Mouse (Mus musculus): ENCODE results near the gene Sh3bgrl2. TPM values are rescaled to one million over a fixed set of nuclear protein-coding genes. Genes with fewer than 3 reads are reported as not detected.

Gene Sh3bgrl2
- polyA plus RNA-seq, 1 experiment, result 0.02 TPM

DNA sequence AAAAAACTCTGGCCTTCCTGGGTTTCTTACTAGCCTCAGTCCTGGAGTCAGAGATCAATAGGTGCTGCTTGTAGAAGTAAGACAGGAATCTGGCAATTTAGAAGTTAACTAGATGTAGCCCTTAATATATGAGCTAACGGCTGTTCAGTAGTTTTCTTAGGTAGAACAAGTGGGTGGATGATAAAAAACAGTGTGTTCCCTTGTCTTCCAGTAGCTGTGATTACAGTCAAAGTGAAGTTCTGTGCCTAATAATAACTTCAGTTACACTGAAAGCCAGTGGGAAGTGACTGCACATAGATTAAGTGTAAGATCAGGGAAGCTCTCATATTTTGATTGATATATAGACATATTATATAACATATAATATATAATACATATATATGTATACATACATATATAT is 60.0 kb downstream of the Sh3bgrl2 start:
- H3K27me3 ChIP-seq (ENCODE audit: control insufficient read depth), result no peaks in the 10 kb centered on the region
- no peaks in the 10 kb centered on the region for H3K36me3 ChIP-seq (ENCODE audit: control insufficient read depth)
- H3K4me3 ChIP-seq (replicated peaks), result no peak overlapping the region
- H3K9me3 ChIP-seq (ENCODE audit: control insufficient read depth, low read length), result no peaks in the 10 kb centered on the region
- TF ChIP-seq GATA1 (IDR thresholded peaks at IDR 0.05; ENCODE audit: low read length) (no peak), TAL1 (IDR thresholded peaks at IDR 0.05; ENCODE audit: low read length) (no peak)
- H3K4me1 ChIP-seq (ENCODE audit: control insufficient read depth), result no peaks in the 10 kb centered on the region

DNA sequence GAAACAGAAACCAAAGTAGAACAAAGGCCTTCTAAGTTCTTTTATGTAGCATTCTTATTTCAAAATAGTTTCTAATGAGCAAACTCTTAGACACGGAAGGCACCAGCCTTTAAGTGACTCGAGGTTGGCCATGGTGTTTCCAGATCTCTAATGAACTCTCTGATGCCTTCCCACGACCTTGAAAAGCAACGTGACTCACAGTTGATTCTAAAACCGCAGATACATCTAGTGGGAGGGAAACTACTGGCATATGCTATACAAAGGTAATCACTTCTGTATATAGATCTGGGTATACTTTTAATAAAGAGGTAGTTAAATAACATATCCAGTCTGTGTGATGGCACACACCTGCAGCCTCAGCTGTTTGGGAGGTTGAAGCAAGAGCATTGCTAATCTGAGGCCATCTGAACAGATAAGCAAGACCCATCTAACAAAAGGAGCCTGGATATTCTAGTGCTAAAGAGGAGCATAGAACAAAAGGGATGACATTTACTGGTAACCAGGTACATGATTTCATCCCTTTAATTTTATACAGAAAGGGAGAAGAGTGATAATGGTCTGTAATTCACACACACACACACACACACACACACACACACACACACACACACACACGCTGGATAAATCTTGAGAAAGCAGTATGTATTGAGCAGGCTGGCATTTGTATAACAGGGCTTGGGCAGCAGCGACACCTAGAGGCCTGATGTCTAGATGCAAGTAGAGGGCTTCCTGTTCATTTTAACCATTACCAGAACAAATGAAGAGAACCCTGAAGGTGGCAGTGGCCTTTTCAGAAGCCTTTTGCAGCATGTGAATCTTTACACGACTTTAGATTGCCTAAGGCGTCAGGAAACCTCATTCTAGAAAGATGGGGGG is 61.5 kb downstream of the Sh3bgrl2 start:
- Histone ChIP-seq H3K4me1 (ENCODE audit: control insufficient read depth) (no peaks in the 10 kb centered on the region), H3K36me3 (ENCODE audit: control insufficient read depth) (no peaks in the 10 kb centered on the region), H3K27me3 (ENCODE audit: control insufficient read depth) (no peaks in the 10 kb centered on the region), H3K9me3 (ENCODE audit: control insufficient read depth, low read length) (no peaks in the 10 kb centered on the region), H3K4me3 (replicated peaks) (no peak overlapping the region)
- TF ChIP-seq TAL1 (IDR thresholded peaks at IDR 0.05; ENCODE audit: low read length) (no peak), GATA1 (IDR thresholded peaks at IDR 0.05; ENCODE audit: low read length) (no peak)

DNA sequence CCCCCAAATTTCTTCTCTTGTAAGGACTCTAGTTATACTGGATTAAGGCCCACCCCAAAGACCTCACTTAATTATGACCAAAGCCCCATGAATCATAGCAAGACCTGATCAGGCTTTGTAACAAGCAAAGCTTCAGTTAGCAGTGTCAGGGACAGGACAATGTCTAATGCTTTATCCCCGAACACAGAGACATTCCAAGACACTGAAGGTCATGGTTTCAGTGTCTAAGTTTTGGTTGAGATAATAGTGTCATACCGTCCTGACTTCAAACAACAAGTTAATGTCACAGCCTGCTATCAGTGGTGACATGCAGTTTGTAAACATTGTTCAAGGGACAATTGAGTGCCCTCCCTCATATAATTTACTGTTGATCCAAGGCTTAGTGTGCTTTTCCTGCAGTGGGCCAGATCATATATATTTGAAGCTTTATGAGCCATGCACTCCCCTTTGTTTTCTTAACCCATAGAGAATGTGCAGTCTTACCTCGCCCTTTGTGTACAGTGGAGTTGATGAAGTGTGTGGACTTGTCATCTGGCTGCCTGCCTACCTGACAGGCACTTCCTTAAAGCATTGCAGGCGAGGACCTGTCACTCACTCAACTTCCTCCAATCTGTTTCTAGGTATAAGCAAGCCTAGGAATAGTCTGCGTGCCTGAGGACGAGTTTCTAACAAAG is 67.9 kb downstream of the Sh3bgrl2 start:
- TF ChIP-seq TAL1 (IDR thresholded peaks at IDR 0.05; ENCODE audit: low read length) (no peak), GATA1 (IDR thresholded peaks at IDR 0.05; ENCODE audit: low read length) (no peak)
- Histone ChIP-seq H3K4me3 (replicated peaks) (no peak overlapping the region), H3K36me3 (ENCODE audit: control insufficient read depth) (no peaks in the 10 kb centered on the region), H3K27me3 (ENCODE audit: control insufficient read depth) (no peaks in the 10 kb centered on the region), H3K9me3 (ENCODE audit: control insufficient read depth, low read length) (no peaks in the 10 kb centered on the region), H3K4me1 (ENCODE audit: control insufficient read depth) (no peaks in the 10 kb centered on the region)

DNA sequence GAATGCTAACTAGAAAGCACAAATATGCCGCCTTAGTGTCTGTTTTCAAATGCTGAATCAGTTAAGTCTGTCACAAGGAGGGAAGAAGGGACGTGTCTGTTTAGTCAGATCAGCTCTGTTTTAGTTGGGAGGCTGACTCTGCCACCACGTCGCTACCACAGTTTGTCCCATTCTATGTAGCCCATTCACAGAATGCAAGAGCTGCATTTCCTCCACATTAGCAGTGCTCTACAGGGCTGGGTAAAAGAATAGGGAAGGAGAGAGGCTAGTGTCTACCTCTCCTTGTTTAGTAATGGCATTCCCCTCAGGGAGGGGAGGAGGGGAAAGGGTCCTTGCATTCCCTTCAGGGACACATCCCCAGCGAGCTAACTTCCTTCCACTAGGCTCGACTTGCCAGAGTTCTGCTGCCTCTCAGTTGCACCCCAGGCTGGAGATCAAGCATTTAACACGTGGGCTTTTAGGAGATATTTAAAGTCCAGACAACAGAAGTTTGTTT is 68.5 kb downstream of the Sh3bgrl2 start:
- no peaks in the 10 kb centered on the region for H3K4me1 ChIP-seq (ENCODE audit: control insufficient read depth)
- no peak overlapping the region for H3K4me3 ChIP-seq (replicated peaks)
- no peaks in the 10 kb centered on the region for H3K36me3 ChIP-seq (ENCODE audit: control insufficient read depth)
- H3K27me3 ChIP-seq (ENCODE audit: control insufficient read depth), result no peaks in the 10 kb centered on the region
- TF ChIP-seq TAL1 (IDR thresholded peaks at IDR 0.05; ENCODE audit: low read length), result no peak
- H3K9me3 ChIP-seq (ENCODE audit: control insufficient read depth, low read length), result no peaks in the 10 kb centered on the region

DNA sequence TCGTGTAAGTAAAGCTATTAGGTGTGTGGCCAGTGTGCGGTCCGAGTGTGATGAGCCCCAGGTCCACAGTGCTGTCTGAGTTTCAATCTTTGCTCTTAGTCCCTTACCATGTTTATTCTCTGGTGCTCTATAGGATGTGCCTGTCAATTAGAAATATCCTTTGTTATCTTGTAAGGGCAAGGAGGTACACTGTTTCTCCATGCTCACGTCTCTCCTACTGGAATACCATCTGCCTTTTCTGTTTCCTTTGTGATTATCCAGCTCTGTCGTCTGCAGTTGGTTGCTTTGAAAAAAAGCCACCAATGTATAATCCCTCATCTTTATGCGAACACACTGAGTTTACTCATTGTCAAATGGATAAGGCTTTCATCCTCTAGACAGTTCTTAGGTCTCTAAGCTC is 75.3 kb downstream of the Sh3bgrl2 start:
- H3K36me3 ChIP-seq (ENCODE audit: control insufficient read depth), result no peaks in the 10 kb centered on the region
- no peaks in the 10 kb centered on the region for H3K9me3 ChIP-seq (ENCODE audit: control insufficient read depth, low read length)
- no peak overlapping the region for H3K4me3 ChIP-seq (replicated peaks)
- H3K27me3 ChIP-seq (ENCODE audit: control insufficient read depth), result no peaks in the 10 kb centered on the region
- H3K4me1 ChIP-seq (ENCODE audit: control insufficient read depth), result no peaks in the 10 kb centered on the region
- TF ChIP-seq TAL1 (IDR thresholded peaks at IDR 0.05; ENCODE audit: low read length) (no peak), GATA1 (IDR thresholded peaks at IDR 0.05; ENCODE audit: low read length) (no peak)

DNA sequence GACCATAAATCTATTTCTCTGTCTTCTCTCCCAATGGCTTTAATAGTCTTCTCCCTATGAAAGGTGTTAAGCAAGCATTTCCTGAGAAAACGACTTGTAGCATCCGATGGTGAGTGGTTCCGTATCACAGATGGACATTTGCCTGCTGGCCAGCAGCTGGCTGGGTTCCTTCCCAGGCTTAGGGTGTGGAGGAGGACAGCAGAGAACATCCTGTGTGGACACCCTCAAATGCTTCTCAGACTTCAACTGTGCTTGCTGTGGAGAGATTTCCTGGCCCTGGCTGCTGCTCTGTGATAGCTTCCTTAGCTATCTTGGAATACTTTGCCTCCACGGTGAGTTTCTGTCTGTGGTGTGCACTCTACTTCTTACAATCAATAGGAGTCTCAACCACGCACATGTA is 76.1 kb downstream of the Sh3bgrl2 start:
- H3K4me3 ChIP-seq (replicated peaks), result no peak overlapping the region
- TF ChIP-seq GATA1 (IDR thresholded peaks at IDR 0.05; ENCODE audit: low read length) (no peak), TAL1 (IDR thresholded peaks at IDR 0.05; ENCODE audit: low read length) (no peak)
- no peaks in the 10 kb centered on the region for H3K36me3 ChIP-seq (ENCODE audit: control insufficient read depth)
- no peaks in the 10 kb centered on the region for H3K4me1 ChIP-seq (ENCODE audit: control insufficient read depth)
- no peaks in the 10 kb centered on the region for H3K9me3 ChIP-seq (ENCODE audit: control insufficient read depth, low read length)
- H3K27me3 ChIP-seq (ENCODE audit: control insufficient read depth), result no peaks in the 10 kb centered on the region

DNA sequence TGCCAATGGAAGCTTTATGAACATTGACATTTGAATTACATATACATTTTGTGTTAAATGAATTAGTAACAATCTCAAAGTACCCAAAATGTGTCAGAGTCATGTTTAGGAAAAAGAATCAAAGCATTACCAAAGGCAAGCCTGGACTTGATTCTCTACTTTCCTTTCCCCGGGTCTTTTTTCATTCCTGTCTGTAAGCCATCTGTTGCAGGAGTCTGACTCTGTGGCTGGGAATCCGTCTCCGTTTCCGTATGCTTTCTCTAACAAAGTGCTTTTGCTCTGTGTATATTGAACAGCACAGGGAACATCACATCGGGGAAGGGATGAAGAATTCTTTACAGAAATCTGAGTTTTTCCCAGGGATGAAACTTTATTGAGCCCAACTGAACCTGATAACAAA is 77.0 kb downstream of the Sh3bgrl2 start:
- Histone ChIP-seq H3K4me3 (replicated peaks) (no peak overlapping the region), H3K9me3 (ENCODE audit: control insufficient read depth, low read length) (no peaks in the 10 kb centered on the region), H3K4me1 (ENCODE audit: control insufficient read depth) (no peaks in the 10 kb centered on the region), H3K36me3 (ENCODE audit: control insufficient read depth) (no peaks in the 10 kb centered on the region), H3K27me3 (ENCODE audit: control insufficient read depth) (no peaks in the 10 kb centered on the region)
- TF ChIP-seq TAL1 (IDR thresholded peaks at IDR 0.05; ENCODE audit: low read length) (no peak), GATA1 (IDR thresholded peaks at IDR 0.05; ENCODE audit: low read length) (no peak)

DNA sequence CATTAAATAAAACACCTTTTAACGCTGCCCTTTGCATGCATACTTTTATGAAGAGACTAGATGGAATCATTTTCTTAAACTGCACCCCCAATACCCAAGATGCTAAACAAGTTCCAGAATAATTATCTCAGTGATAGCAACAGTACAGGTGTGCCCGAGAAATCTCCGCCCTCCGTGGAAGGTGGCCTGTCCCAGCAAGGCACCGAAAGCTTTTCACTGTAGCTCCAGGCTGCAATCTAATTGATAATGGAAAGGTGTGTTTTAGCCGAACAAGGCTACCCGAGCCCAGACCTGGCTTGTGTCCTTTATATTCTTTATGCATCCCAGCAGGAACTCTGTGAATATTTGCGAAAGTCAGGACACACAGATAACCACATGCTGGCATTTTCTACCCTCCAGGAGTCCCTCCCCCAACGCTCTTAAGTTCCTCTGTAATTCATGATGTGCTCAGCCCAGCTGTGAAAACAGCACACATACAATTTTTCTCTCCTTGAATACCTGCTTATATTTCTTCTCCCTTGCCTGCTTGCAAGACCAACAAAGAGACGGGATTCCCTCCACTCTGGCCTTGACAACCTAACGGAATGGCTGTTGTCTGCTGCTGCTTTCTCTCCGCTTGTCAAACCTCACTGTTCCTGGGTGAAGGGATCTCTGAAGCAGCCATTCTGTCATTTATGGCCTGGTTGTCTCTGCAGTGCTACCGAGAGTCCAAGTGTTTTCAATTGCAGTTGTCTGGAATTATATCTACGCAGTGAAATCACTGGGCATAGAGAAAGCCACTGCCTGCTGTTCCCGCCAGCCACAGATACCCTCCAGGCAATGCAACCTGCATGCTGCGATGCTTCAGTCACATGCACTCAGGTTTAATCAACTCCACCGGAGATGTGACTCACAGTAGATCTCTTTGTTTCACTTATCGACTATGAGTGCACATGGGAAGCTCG is 80.8 kb downstream of the Sh3bgrl2 start:
- no peak overlapping the region for H3K4me3 ChIP-seq (replicated peaks)
- no peaks in the 10 kb centered on the region for H3K27me3 ChIP-seq (ENCODE audit: control insufficient read depth)
- no peaks in the 10 kb centered on the region for H3K9me3 ChIP-seq (ENCODE audit: control insufficient read depth, low read length)
- no peaks in the 10 kb centered on the region for H3K4me1 ChIP-seq (ENCODE audit: control insufficient read depth)
- no peaks in the 10 kb centered on the region for H3K36me3 ChIP-seq (ENCODE audit: control insufficient read depth)
- TF ChIP-seq GATA1 (IDR thresholded peaks at IDR 0.05; ENCODE audit: low read length) (no peak), TAL1 (IDR thresholded peaks at IDR 0.05; ENCODE audit: low read length) (no peak)
